Mouse (Mus musculus) lung, adult 2 months (tissue): ENCODE measurements around the gene Nat8f6.
"Not testable (repeated sequence)": the region's sequence is repeated elsewhere in the genome, so short reads cannot be mapped to it uniquely, and the experiment has no call there.

Source experiments
- CTCF ChIP-seq: fragments of 200-500 bp; IDR thresholded peaks from 2 replicates; pipeline ENCODE4 v1.5.1; 2011; ENCODE audit warnings: mild to moderate bottlenecking, low read length, control low read depth; ENCODE audit not compliant: insufficient read depth
- POLR2A ChIP-seq: fragments of 200-500 bp; IDR thresholded peaks from 2 replicates; pipeline ENCODE4 v1.6.1; 2011; ENCODE audit warnings: low read depth, mild to moderate bottlenecking, control low read depth, low read length, borderline replicate concordance; ENCODE audit errors: extremely low read depth

DNA sequence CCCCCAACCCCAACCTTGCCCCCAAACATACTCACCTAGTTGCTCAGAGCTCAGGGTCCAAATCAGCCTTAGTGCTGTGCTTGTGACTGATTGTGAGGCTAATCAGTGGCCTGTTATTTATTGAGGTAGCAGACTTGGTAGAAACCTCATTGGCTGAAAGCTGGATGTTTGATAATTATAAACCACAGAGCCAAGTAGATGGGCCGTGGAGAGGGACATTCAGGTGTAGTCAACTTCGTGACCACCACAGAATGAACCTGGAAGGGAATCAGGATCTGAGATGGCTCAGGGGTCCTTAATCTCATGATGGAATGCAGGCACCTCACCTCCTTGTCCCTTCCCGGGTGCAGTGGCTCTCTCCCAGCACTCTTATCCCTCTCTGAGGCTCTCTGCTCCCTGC, 11.0 kb downstream of the Nat8f6 start:
- not testable (repeated sequence) for TF ChIP-seq CTCF, POLR2A
